Mouse (Mus musculus): ENCODE measurements around the gene Polr3h.
A peak's percentile ranks its signal among the peaks of the same experiment; 100 is the strongest.

The Polr3h gene

GRCm38 (mm10) chr15:81860471-81861135 lies 65.4 kb downstream of the Polr3h start:
- DNase-seq = no peak

GRCm38 (mm10) chr15:81859330-81860255 lies 66.4 kb downstream of the Polr3h start:
- peak; percentile 75 to 78 for DNase-seq

- peak; percentile 55 to 65 for DNase-seq
Measured at GRCm38 (mm10) chr15:81858517-81859329, 67.3 kb downstream of the Polr3h start, which contains the start of gene Tob2. Tob2 (minus strand) TSS chr15:81858796.

DNA sequence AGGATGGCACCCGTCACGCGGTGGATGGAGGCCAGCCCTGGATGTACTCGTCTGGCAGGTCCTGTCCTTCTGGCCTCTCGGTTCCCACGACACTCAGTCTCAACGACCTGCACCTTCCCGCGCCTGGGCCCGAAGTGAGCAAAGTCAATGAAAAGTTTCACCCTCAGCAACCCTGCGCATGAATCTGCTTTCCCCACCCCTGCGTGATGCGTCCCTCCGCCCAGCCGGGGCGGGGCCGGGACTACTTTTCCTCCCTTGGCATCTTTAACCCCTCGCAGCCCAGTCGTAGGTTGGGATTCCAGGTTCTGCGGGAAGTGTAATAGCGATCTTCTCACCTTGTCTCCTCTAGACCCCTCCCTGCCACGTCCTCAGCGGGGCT lies 67.9 kb downstream of the Polr3h start:
- peak; percentile 85 to 95 for DNase-seq

DNA sequence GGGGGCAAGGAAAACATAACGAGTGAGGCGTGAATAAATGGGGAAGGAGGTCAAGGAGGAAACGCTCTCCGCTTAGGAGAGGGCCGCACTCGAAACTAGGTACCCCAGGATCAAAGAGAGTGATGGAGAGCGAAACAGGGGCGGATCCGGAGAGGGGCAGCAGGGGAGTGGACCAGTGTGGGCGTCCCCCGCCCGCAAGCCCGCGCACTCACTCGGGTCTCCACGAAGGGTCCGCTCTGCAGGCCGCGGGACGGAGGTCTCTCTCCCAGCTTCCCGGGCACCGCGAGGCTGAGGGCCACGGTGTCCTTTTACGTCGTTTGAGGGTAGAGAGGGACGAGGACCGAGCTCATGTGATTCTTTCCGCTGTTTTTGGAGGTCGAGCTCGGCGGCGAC lies 68.3 kb downstream of the Polr3h start:
- DNase-seq = no peak

DNA sequence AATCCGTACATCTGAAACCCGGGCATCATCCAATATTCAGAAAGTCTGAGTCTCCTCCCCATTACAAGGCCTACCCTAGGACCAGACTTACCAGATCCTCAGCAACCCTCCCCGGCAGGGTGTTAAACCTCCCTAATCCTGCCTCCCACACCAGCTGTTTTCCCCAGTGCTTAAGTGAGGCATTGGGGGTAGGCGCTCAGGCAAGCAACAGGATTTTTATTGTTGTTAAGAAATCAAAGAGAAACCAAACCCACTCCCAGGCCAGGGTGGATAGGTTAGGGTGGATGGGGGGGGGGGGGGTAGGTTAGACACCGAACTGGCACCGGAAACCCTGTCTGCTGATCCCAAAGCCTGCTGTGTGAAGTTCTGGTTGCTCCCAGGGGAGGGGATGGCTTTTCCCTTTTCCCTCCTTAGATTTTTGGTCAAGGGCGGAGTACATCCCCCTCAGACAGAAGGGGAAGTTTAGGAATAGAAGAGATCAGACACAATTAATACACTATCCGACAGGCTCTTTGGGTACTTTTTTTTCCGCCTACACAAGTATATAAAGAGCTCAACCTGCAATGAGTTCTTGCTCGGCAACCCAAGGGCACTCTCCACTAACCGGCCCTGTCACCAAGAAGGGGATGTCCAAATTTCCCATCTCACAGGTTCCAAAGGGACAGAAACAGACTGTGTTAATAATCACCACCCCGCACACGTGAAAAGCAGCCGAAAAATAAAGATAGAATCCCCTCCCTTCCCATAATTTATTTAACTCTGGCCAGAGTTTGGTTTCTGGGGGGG lies 68.9 kb downstream of the Polr3h start:
- DNase-seq = peak in 1 of 2 experiments; percentile 23

DNA sequence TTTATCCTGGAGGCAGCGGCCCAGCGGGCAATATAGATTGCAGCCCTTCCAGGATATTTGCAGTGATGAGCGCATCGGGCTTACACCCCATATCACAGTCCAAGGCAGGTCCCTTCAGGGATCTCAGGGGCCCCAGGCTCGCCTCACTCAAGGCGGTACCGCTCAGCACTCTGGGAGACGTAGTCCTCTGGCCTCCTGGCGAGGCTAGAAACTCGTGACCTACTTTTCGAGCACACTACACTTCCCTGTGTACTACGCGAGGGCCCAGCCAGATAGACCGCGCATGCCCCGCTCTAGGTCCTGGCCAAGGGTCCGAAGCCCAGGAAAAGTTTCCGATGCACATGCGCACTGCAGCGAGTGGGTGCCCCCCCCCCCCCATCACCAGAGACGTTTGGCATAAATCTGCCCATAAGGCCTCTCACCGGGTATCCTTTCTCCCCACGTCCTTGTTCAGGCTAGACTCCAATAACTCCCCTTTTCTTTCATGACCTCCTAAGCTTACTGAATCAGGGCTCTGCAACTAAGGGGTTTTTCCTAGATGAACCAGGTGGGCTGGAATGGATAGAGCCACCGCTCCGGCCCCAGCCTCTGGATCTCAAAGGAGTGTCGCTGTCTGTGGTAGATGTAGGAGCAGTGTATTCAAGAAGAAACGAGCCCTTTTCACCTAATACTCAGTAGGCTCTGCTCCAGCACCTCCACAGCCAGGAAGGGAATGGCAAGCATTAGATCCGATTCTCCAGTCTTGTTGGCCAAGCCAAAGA lies 69.8 kb downstream of the Polr3h start:
- peak; percentile 67 to 68 for DNase-seq

GRCm38 (mm10) chr15:81853081-81853480 lies 73.0 kb downstream of the Polr3h start:
- DNase-seq = no peak

GRCm38 (mm10) chr15:81852411-81853000 lies 73.5 kb downstream of the Polr3h start:
- no peak for DNase-seq

DNA sequence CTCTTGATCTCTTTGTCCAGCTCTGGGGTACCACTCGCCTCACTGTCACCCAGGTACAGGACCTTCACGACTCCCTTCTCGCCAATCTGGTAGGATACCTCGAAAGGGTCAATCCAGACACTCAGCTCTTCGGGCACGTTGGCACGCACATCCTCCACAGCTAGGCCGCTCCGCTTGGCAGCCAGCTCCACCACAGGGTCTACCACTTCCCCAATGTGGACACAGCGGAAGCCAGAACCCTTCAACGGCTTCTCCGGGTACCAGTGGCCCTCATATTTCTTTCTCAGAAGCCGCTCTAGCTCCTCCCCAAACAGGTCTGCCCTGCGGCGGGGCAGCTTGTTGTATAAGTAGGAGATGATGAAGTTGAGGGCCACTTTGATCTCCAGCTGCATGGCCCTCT lies 74.7 kb downstream of the Polr3h start:
- no peak for DNase-seq

DNA sequence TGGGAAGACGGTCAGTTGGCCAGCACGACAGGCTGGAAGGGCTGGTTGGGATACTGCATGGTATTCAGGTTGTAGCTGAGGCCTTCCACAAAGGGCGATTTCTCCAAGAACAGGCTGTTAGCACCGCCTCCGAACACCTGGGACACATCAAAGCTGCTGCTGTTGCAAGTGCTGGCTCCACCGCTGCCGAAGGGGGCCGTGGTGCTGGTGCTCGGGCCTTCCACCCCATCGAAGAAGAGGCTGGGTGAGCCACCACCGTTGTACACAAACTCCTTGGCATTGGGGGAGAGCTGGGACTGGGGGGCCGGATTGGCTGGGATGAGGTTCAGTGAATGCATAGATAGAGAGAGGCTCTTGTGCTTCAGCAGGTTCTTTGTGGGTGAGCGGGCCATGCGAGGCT lies 75.3 kb downstream of the Polr3h start:
- no peak for DNase-seq

DNA sequence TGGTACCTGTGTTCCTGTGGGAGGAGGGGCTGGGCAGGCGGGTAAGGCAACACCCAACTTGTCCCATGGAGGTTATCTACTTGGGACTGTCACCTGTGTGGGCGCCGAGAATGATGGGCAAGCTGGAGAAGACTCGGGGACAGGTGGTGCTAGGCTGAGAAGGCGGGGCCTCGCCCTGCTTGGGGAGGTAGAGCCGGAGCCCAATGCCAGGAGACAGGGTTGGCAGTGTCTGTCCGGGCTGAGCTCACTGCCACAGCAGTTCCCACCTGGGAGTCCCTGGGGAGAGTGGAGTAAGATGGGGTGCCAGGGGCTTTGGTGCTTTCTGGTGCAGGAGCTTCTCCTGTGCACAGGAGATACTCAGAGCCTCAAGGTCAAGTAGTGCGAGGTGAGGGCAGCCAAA lies 76.9 kb downstream of the Polr3h start:
- DNase-seq = no peak

GRCm38 (mm10) chr15:81848301-81848700 lies 77.7 kb downstream of the Polr3h start:
- peak in 1 of 2 experiments; percentile 59 for DNase-seq

GRCm38 (mm10) chr15:81847861-81848260 lies 78.2 kb downstream of the Polr3h start:
- no peak for DNase-seq

DNA sequence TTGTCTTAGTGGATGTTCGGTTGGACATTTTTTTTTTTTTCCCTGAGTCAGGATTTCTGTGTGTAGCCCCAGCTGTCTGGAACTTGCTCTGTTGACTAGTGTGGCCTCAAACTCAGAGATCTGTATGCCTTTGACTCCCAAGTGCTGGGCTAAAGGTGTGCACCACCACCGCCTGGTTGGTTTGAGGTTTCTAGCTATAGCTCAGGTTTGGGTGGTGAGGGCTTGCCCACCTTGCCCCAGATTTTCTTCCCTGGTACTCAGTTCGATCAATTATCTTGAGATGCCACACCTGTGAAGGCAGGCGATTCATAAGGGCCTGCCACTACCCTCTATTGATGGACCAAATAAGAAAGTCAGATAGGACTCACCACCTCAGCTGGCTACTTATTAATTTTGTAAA lies 78.9 kb downstream of the Polr3h start:
- DNase-seq = no peak

GRCm38 (mm10) chr15:81846755-81847154 lies 79.3 kb downstream of the Polr3h start:
- DNase-seq = no peak

- DNase-seq = no peak
Measured at GRCm38 (mm10) chr15:81845724-81846123, 80.3 kb downstream of the Polr3h start.

DNA sequence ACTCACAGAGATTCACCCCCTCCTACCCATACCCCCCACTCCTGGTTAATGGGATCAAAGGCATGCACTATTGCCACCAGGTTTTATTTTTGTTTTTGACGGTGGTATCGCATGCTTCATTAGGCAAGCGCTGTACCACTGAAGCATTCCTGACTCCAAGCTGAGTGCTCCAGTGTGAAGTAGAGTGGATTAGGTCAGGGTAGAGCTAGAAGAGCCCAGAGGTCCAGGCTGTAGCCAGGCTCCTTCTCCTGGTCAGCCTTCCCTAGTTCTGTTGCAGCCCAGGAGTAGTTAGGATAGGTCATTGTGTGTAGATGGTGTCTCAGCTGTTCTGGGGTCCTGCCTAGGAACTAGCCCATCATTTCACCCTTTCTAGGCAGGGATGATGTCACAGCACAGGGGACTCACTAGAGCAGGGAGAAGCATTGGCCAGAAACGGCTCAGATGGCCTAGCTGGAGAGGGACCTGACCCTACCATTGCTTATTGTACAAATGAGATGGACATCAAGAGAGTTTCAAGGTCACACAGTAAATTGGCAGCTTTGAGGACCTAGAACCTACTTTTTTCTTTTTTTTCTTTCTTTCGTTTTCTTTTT lies 80.9 kb downstream of the Polr3h start:
- no peak for DNase-seq

GRCm38 (mm10) chr15:81842275-81842674 lies 83.8 kb downstream of the Polr3h start:
- no peak for DNase-seq

DNA sequence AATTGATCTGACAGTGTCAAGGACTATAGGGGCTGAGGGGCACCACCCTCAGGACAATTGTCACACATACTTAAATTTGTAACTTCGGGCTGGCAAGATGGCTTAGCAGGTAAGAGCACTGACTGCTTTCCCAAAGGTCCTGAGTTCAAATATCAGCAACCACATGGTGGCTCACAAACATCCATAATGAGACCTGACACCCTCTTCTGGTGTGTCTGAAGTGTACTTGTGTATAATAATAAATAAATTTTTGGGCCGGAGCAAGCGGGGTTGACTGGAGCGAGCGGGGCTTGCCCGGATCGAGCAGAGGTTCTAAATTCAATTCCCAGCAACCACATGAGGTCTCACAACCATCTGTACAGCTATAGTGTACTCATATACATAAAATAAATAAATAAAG lies 85.7 kb downstream of the Polr3h start:
- DNase-seq = no peak

DNA sequence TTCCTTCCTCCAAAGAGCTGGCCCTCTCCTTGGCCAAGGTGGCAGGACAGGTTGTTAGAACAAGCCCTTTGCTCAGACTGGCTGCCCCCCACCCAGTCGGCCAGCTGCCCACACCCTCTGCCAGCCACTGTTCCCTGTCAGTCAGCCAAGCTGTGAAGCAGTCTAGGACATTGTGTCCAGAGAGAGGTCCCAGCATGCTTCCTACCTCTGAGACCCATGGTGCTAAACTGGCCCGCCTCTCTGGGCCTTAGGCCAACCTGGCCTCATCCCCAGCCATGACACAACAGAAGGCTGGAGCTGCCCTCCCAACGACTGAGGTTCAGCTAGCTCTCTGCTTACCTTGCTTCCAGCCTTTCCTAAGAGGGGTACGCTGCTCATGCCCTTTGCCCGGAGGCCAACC lies 86.4 kb downstream of the Polr3h start:
- no peak for DNase-seq

Measured in spleen, adult 18-20 months (tissue).